Mouse (Mus musculus) ES-E14 (cell line): Measurements from ENCODE around the gene Fiz1.

Experiments
- CHD2 ChIP-seq: IDR thresholded peaks from 2 replicates; pipeline ENCODE4 v1.6.1; 2014; ENCODE audit warnings: mild to moderate bottlenecking, low read depth, low read length, inconsistent platforms
- HCFC1 ChIP-seq: IDR thresholded peaks from 2 replicates; pipeline ENCODE4 v1.6.1; 2012; ENCODE audit warnings: low read length, inconsistent platforms, borderline replicate concordance; ENCODE audit not compliant: insufficient read depth
- MAFK ChIP-seq: IDR thresholded peaks from 2 replicates; pipeline ENCODE4 v1.6.1; 2014; ENCODE audit warnings: mild to moderate bottlenecking, low read depth, low read length, inconsistent platforms; ENCODE audit not compliant: insufficient read depth
- ZNF384 ChIP-seq: IDR thresholded peaks from 2 replicates; pipeline ENCODE4 v1.6.1; 2012; ENCODE audit warnings: low read depth, low read length, inconsistent platforms

GRCm38 (mm10) chr7:5015118-5016001 lies 863 bp upstream of the Fiz1 start, which contains the start of gene Gm44973:
- no peak for TF ChIP-seq ZNF384
- TF ChIP-seq HCFC1: no peak
- TF ChIP-seq CHD2: no peak
- peak; percentile 67 for TF ChIP-seq MAFK
